ENCODE assay signal across 9 mouse cellular contexts in the genomic region with DNA sequence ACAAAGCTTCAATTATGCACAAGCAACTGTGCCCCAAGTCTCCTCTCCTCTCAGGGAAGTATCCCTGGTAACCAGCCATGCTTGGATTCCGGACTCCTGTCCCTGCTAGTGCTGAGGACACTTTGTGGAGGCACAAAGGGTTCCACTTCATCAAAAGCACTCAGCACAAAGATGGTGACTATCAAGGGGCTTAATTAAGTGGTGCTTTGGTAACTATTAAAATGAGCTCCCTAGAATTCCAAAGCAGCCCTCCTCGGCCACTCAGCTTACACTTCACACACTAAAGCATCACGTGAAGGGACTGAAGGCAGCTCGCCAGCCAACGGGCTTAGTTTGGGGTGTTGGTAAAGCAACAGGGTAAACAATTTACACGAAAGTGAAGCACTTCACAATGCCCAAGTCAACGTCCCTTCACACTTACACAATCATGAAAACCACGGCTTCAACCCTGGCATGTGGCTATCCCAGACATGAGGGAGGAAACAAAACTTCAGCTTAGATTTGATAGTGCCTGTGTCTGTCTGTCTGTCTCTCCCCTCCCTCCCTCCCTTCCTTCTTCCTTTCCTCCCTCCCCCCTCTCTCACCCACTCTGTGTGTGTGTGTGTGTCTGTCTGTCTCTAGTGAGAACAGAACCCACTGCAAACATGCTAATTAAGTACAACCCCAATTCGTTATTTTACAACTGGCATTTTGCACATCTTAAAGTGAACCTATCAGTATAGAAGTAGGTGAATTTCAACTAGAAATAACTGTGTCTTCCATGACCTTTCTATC. TPM values are rescaled to one million over a fixed set of nuclear protein-coding genes. Genes with fewer than 3 reads are reported as not detected.
DNase-seq lines count a peak whose midpoint lies in the region; ATAC-seq and TF ChIP-seq lines count a peak whose summit lies in the region.
"Had no signal": no experiment of that assay in that cellular context is flagged by ENCODE, and none has a peak within 500 bp of the region (broad histone marks: within the 10 kb centered on the region; RNA-seq: fewer than 3 reads in every experiment).

No protein-coding gene starts in this region.

- peak overlapping the region; percentile 65; the same call in 1 of the 2 replicates for H3K27ac ChIP-seq in forebrain, embryonic 11.5 days (ENCODE audit: low read depth, low read length)
- H3K27ac ChIP-seq in neural tube, embryonic 13.5 days (replicated peaks): peak overlapping the region; percentile 49; the same call in 1 of the 2 replicates
- H3K27ac ChIP-seq in cerebellum, adult 2 months (ENCODE audit: insufficient read depth, low read length): no peak overlapping the region

- TF ChIP-seq CTCF in cerebellum, adult 2 months (IDR thresholded peaks at IDR 0.05; ENCODE audit: borderline replicate concordance, insufficient read depth, low read depth, low read length): no peak

- DNase-seq in layer of hippocampus, adult 8-10 months (ENCODE audit: low spot score in 2 of 2): peak; percentile 17 to 38
- DNase-seq in layer of hippocampus, postnatal 25 days (ENCODE audit: extremely low spot score in 1 of 2, low spot score in 1 of 2): no peak
- peak; percentile 81 for DNase-seq in forebrain, embryonic 11.5 days (ENCODE audit: low spot score)
- peak; percentile 30 to 35 for DNase-seq in left cerebral cortex, postnatal 10 days (ENCODE audit: extremely low spot score in 1 of 2, low spot score in 2 of 2)
- no peak for DNase-seq in ovary, postnatal 36 days (ENCODE audit: low spot score)
- no peak for DNase-seq in cerebellum, adult 2 months
- DNase-seq in spleen, postnatal 36 days (ENCODE audit: low spot score in 2 of 2): no peak
- DNase-seq: gastrocnemius, postnatal 36 days had no signal

- H3K4me3 ChIP-seq in forebrain, embryonic 11.5 days (ENCODE audit: low read depth, low read length): no peak overlapping the region
- no peak overlapping the region for H3K4me3 ChIP-seq in neural tube, embryonic 13.5 days
- H3K4me3 ChIP-seq in cerebellum, adult 2 months (replicated peaks; ENCODE audit: insufficient read depth, low read depth, low read length): no peak overlapping the region

- ATAC-seq in forebrain, embryonic 11.5 days (replicated peaks; ENCODE audit: low FRiP score): peak; percentile 93
- ATAC-seq in neural tube, embryonic 13.5 days (ENCODE audit: low read depth): peak; percentile 78

- intact Hi-C loops in left cerebral cortex, postnatal 10 days (cut with DNase I): no loop called here

- no peaks in the 10 kb centered on the region for H3K9me3 ChIP-seq in forebrain, embryonic 11.5 days (ENCODE audit: control insufficient read depth, low read length)
- no peaks in the 10 kb centered on the region for H3K9me3 ChIP-seq in neural tube, embryonic 13.5 days

- H3K4me2 ChIP-seq in forebrain, embryonic 11.5 days (ENCODE audit: low read depth, low read length, severe bottlenecking): peak overlapping the region; percentile 33; the same call in 1 of the 2 replicates
- no peak overlapping the region for H3K4me2 ChIP-seq in neural tube, embryonic 13.5 days

- peaks cover 8% of the 10 kb centered on the region; the same call in 1 of the 2 replicates for H3K4me1 ChIP-seq in forebrain, embryonic 11.5 days (replicated peaks; ENCODE audit: control insufficient read depth, insufficient read depth, low read length)
- H3K4me1 ChIP-seq in neural tube, embryonic 13.5 days (replicated peaks): peaks cover 24% of the 10 kb centered on the region
- H3K4me1 ChIP-seq in cerebellum, adult 2 months (ENCODE audit: control insufficient read depth, insufficient read depth, low read length): peaks cover 5% of the 10 kb centered on the region; the same call in 1 of the 2 replicates

- 20% methylated on average over 9 of the region's 9 CpGs for WGBS in forebrain, embryonic 11.5 days
- 43% methylated on average over 9 of the region's 9 CpGs for WGBS in neural tube, embryonic 13.5 days
- 54% methylated on average over 9 of the region's 9 CpGs for WGBS in cerebellum, adult 2 months

- H3K27me3 ChIP-seq in forebrain, embryonic 11.5 days (ENCODE audit: control insufficient read depth, insufficient read depth, low read length): peaks cover 4% of the 10 kb centered on the region; the same call in 1 of the 2 replicates
- H3K27me3 ChIP-seq in neural tube, embryonic 13.5 days: no peaks in the 10 kb centered on the region
- H3K27me3 ChIP-seq in cerebellum, adult 2 months (ENCODE audit: control insufficient read depth, insufficient read depth, low read length): no peaks in the 10 kb centered on the region

- no peak for TF ChIP-seq POLR2A in cerebellum, adult 2 months (IDR thresholded peaks at IDR 0.05; ENCODE audit: borderline replicate concordance, insufficient read depth, low read length)

- H3K9ac ChIP-seq in forebrain, embryonic 11.5 days (ENCODE audit: low read length): no peak overlapping the region
- no peak overlapping the region for H3K9ac ChIP-seq in neural tube, embryonic 13.5 days

- no peaks in the 10 kb centered on the region; the same call in 1 of the 2 replicates for H3K36me3 ChIP-seq in forebrain, embryonic 11.5 days (ENCODE audit: control insufficient read depth, insufficient read depth, low read length)
- H3K36me3 ChIP-seq in neural tube, embryonic 13.5 days: no peaks in the 10 kb centered on the region

RNA-seq across cellular contexts. Expression of gene Cox10, which starts 27.9 kb away (rescaled TPM):
- 10 to 100 TPM; 21.0 to 25.0 (median 23.3) TPM for total RNA-seq in layer of hippocampus, adult 8-10 months (2022)
- total RNA-seq in layer of hippocampus, postnatal 25 days (2021): 10 to 100 TPM; 22.2 to 23.1 TPM
- polyA plus RNA-seq in forebrain, embryonic 11.5 days (2014; fragmentation: Nextera tagmentation; extraction: Ambion mirVana): 27.9 and 31.6 TPM in 2 replicates
- 10 to 100 TPM; 27.7 to 28.2 TPM for total RNA-seq in left cerebral cortex, postnatal 10 days (2021)
- polyA plus RNA-seq in neural tube, embryonic 13.5 days (2015; fragmentation: Nextera tagmentation; extraction: Ambion mirVana): 19.7 and 22.7 TPM in 2 replicates
- 18.5 and 20.1 TPM in 2 replicates for polyA plus RNA-seq in cerebellum, adult 2 months (2012; rRNA removed)

Comparison
In these comparisons a context has a peak if more than half of its experiments do, and no peak if none do; other contexts are left out.
1. DNase-seq: peak in layer of hippocampus, adult 8-10 months (2 of 2), forebrain, embryonic 11.5 days (single experiment) and left cerebral cortex, postnatal 10 days (2 of 2); none in layer of hippocampus, postnatal 25 days (0 of 2), ovary, postnatal 36 days (single experiment), cerebellum, adult 2 months (0 of 2) and spleen, postnatal 36 days (0 of 2).